Mouse (Mus musculus) T-helper 17 cell (primary cell): Measurements from ENCODE around the gene Tex29.

Experiments
- in situ Hi-C, 2 experiments: fragments of 300-600 bp; cut with MboI, MseI; formaldehyde crosslinking; loops; 1 replicate in 1 of 2; 2 replicates in 1 of 2; pipeline ENCODE4 v1.15.1; 2025; ENCODE audit warnings: high pct_unique_total_duplicates in 2 of 2

Tex29 gene

GRCm38 (mm10) chr8:11840174-11840573 is at the start of gene Tex29:
Gene Tex29 (plus strand): TSS chr8:11840474.
- in situ Hi-C loops: no loop called here

GRCm38 (mm10) chr8:11794956-11795355 is 45.3 kb upstream of the Tex29 start:
- in situ Hi-C loops: no loop called here

- in situ Hi-C loops: no loop called here
These were observed 43.1 kb upstream of the Tex29 start for GRCm38 (mm10) chr8:11797128-11797527.

GRCm38 (mm10) chr8:11797729-11798479 is 42.4 kb upstream of the Tex29 start:
- in situ Hi-C loops: no loop called here

- in situ Hi-C loops: no loop called here
These were observed 41.8 kb upstream of the Tex29 start for GRCm38 (mm10) chr8:11798480-11798867.

- in situ Hi-C loops: no loop called here
These were observed 41.2 kb upstream of the Tex29 start for GRCm38 (mm10) chr8:11799098-11799497.

GRCm38 (mm10) chr8:11800481-11800880 is 39.8 kb upstream of the Tex29 start:
- in situ Hi-C loops: no loop called here

GRCm38 (mm10) chr8:11801571-11801970 is 38.7 kb upstream of the Tex29 start:
- in situ Hi-C loops: no loop called here

GRCm38 (mm10) chr8:11804914-11805313 is 35.4 kb upstream of the Tex29 start:
- in situ Hi-C loops: no loop called here

- in situ Hi-C loops: no loop called here
These were observed 34.0 kb upstream of the Tex29 start for GRCm38 (mm10) chr8:11806252-11806651.

GRCm38 (mm10) chr8:11807361-11807760 is 32.9 kb upstream of the Tex29 start:
- in situ Hi-C loops: no loop called here

GRCm38 (mm10) chr8:11808047-11808446 is 32.2 kb upstream of the Tex29 start:
- in situ Hi-C loops: no loop called here

- in situ Hi-C loops: no loop called here
These were observed 29.8 kb upstream of the Tex29 start for GRCm38 (mm10) chr8:11810426-11810825.

GRCm38 (mm10) chr8:11813801-11814200 is 26.5 kb upstream of the Tex29 start:
- in situ Hi-C loops: no loop called here

GRCm38 (mm10) chr8:11815206-11815605 is 25.1 kb upstream of the Tex29 start:
- in situ Hi-C loops: loop anchor here in 1 of 2 experiments (5.0 kb wide), 1 partner anchor 538 kb away; no protein-coding TSS in a partner anchor

- in situ Hi-C loops: loop anchor here in 1 of 2 experiments (5.0 kb wide), 1 partner anchor 68 kb away; no protein-coding TSS in a partner anchor
These were observed 20.1 kb upstream of the Tex29 start for GRCm38 (mm10) chr8:11820136-11820535.

- in situ Hi-C loops: loop anchor here in 1 of 2 experiments (5.0 kb wide), 1 partner anchor 68 kb away; no protein-coding TSS in a partner anchor
These were observed 19.7 kb upstream of the Tex29 start for GRCm38 (mm10) chr8:11820568-11820967.

- in situ Hi-C loops: loop anchor here in 1 of 2 experiments (5.0 kb wide), 1 partner anchor 69 kb away; no protein-coding TSS in a partner anchor
These were observed 18.6 kb upstream of the Tex29 start for GRCm38 (mm10) chr8:11821451-11822206.

GRCm38 (mm10) chr8:11822550-11823060 is 17.7 kb upstream of the Tex29 start:
- in situ Hi-C loops: loop anchor here in 1 of 2 experiments (5.0 kb wide), 1 partner anchor 70 kb away; no protein-coding TSS in a partner anchor

- in situ Hi-C loops: no loop called here
These were observed 14.5 kb upstream of the Tex29 start for GRCm38 (mm10) chr8:11825756-11826155.

GRCm38 (mm10) chr8:11827312-11827711 is 13.0 kb upstream of the Tex29 start:
- in situ Hi-C loops: no loop called here
